Mouse (Mus musculus) testis, adult 2 months (tissue): Measurements from ENCODE around the gene Ndufb10.

Experiments used
- CTCF ChIP-seq: fragments of 200-500 bp; IDR thresholded peaks from 2 replicates; pipeline ENCODE4 v1.5.1; 2012; ENCODE audit warnings: low read depth, mild to moderate bottlenecking, inconsistent platforms, low read length, moderate library complexity; ENCODE audit not compliant: control insufficient read depth, insufficient read depth, insufficient replicate concordance
- POLR2A ChIP-seq: fragments of 200-500 bp; IDR thresholded peaks from 2 replicates; pipeline ENCODE4 v1.6.1; 2012; ENCODE audit warnings: low read depth, mild to moderate bottlenecking, inconsistent platforms, low read length, moderate library complexity; ENCODE audit not compliant: control insufficient read depth

DNA sequence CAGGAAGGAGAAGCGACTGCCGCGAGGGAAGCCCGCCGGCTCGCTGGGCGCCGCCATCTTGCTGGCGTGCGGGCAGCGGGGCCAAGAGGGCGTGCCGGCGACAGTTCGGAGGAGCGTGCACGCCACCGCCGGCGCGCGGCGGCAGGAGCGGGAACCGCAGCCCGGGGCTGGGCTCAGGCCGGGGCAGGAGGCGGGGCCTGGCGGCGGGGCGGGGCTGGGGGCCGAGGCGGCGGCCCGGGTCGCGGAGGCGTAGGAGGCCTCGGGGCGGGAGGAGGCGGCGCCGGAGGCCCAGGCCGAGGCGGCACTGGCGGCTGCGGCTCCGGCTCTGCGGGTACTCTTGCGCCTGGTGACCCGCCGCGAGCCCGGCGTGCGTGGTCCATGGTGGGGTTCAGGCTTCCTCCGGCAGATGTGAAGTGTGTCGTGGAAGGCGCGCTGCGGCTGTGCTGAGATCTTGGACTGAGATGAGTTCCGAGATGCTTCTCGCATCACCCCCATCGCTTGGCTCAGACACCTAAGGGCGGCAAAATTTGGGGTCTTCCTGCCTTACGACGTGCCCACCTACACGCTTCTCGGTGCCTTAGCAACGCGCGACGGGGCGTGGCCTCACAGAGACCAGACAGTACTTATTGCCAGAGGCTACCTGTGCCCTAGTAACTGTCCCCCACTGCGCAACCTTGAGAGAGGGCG, 28.1 kb downstream of the Ndufb10 start, which contains the start of the genes Gfer and Noxo1:
- peak; percentile 88 for TF ChIP-seq POLR2A
- TF ChIP-seq CTCF, result no peak
